Mouse (Mus musculus) lung, embryonic 14.5 days (tissue): ENCODE data around the gene Kyat3. TPM values are rescaled to one million over a fixed set of nuclear protein-coding genes. Genes with fewer than 3 reads are reported as not detected.

ENCODE experiments used
- ATAC-seq: fragments of 200-750 bp; cut with Nextera tagmentation; 2 replicates; pipeline ENCODE4 v1.8.0; 2017; ENCODE audit warnings: mild to moderate bottlenecking, moderate TSS enrichment, moderate library complexity; ENCODE audit not compliant: insufficient read depth
- DNase-seq: peaks from one replicate; pipeline ENCODE4 v3.0.0-alpha.2; 2015
- H3K27ac ChIP-seq: fragments of 300-500 bp; sonication (generic); 2 replicates; pipeline ENCODE4 v1.5.1; 2014; ENCODE audit warnings: low read depth, mild to moderate bottlenecking, moderate library complexity
- H3K27me3 ChIP-seq: fragments of 300-500 bp; sonication (generic); 2 replicates; pipeline ENCODE4 v1.6.1; 2014; ENCODE audit warnings: low read length, control low read depth; ENCODE audit not compliant: insufficient read depth
- H3K36me3 ChIP-seq: fragments of 300-500 bp; sonication (generic); 2 replicates; pipeline ENCODE4 v1.6.1; 2014; ENCODE audit warnings: control low read depth; ENCODE audit not compliant: insufficient read depth
- H3K4me1 ChIP-seq: fragments of 300-500 bp; sonication (generic); 2 replicates; pipeline ENCODE4 v1.6.1; 2014; ENCODE audit warnings: antibody characterized with exemption, control low read depth; ENCODE audit not compliant: insufficient read depth
- H3K4me2 ChIP-seq: fragments of 300-500 bp; sonication (generic); 2 replicates; pipeline ENCODE4 v1.6.1; 2014; ENCODE audit warnings: mild to moderate bottlenecking
- H3K4me3 ChIP-seq: fragments of 300-500 bp; sonication (generic); 2 replicates; pipeline ENCODE4 v1.5.1; 2014; ENCODE audit warnings: low read depth, low read length
- H3K9ac ChIP-seq: fragments of 300-500 bp; sonication (generic); 2 replicates; pipeline ENCODE4 v1.6.1; 2014
- H3K9me3 ChIP-seq: fragments of 300-500 bp; sonication (generic); 2 replicates; pipeline ENCODE4 v1.6.1; 2016; ENCODE audit warnings: low read depth, low read length, control low read depth
- CTCF ChIP-seq: IDR thresholded peaks from 2 replicates; pipeline ENCODE4 v1.5.1; 2016; ENCODE audit warnings: antibody characterized with exemption, low read depth
- WGBS: fragments of 180-500 bp; shearing (Covaris S2); extraction: QIAGEN DNeasy Blood & Tissue Kit; methylation state at CpG from one replicate; pipeline ENCODE4 v1.1.7; 2014; 5-methylcytosine and 5-hydroxymethylcytosine counted together
- polyA plus RNA-seq: library from polyadenylated mRNA; unstranded; fragments of >200 nt; fragmentation: Nextera tagmentation; extraction: Ambion mirVana; gene quantifications from 2 replicates; pipeline ENCODE4 v1.2.1, GENCODE M21; 2014

The Kyat3 gene
- 17.6 and 17.8 TPM in 2 replicates for polyA plus RNA-seq

DNA sequence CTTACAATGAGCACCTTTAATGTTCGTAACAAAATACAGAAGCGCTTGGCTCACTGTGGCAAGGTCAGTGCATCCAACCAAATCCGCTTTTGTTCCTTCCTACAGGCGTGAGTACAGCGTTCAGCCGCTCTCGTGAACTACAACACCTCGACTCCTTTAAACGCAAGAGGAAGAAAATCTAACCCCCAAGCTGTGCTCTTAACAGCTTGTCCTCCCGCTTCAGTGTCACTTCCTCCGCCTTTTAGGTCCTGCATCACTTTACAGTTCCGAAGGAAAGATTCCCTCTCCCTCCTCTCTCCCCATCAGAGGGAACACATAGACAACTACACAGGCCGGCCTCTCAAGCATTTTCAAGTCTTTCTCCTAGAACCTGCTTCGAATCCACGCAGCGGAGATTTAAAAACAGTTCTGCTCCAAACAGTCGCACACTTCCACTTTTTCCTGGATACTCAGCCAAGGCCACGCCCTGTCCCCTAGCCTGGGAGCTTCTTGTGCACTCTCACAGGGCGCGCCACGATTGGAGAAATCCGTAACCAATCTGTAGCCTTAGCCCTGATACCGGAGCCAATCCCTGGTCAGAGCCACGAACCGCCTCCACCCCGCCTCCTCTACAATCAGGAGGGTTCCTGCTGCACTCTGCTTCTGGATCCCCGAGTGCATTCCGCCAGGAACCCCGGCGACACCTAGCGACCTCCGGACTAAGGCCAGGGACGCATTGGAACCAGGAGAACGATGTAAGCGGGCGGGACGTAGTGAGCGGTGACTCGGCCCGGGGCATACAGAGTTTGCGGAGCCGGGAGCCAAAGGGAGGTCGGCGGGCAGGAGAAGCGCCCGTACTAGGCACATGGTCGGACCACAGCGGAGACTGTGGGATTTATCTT lies at the start of gene Kyat3:
TSS of gene Kyat3 (plus strand) at position 610 of the 881 bp plus-strand sequence.
- peak; percentile 53 for TF ChIP-seq CTCF
- ATAC-seq: peak; percentile 100
- Histone ChIP-seq H3K4me1 (no peaks in the 10 kb centered on the region), H3K9ac (peak within 1 kb of the TSS; percentile 59), H3K4me2 (peak within 1 kb of the TSS; percentile 85), H3K36me3 (no peaks in the 10 kb centered on the region), H3K27ac (peak within 1 kb of the TSS; percentile 67), H3K9me3 (no peaks in the 10 kb centered on the region), H3K4me3 (peak within 1 kb of the TSS; percentile 57), H3K27me3 (no peaks in the 10 kb centered on the region)
- under 1% methylated on average over 48 of the region's 48 CpGs for WGBS
- peak; percentile 97 for DNase-seq

- Histone ChIP-seq H3K4me1 (no peaks in the 10 kb centered on the region), H3K9me3 (peaks cover 6% of the 10 kb centered on the region; the same call in 1 of the 2 replicates), H3K27me3 (no peaks in the 10 kb centered on the region), H3K27ac (no peak overlapping the region), H3K36me3 (no peaks in the 10 kb centered on the region), H3K4me3 (no peak overlapping the region), H3K4me2 (no peak overlapping the region), H3K9ac (no peak overlapping the region)
- no peak for ATAC-seq
- no peak for DNase-seq
- WGBS: 92% methylated on average over 8 of the region's 8 CpGs
- TF ChIP-seq CTCF: no peak
Observed at GRCm38 (mm10) chr3:142664723-142665122, 36.1 kb upstream of the Kyat3 start.

- H3K4me2 ChIP-seq: no peak overlapping the region
- DNase-seq: peak; percentile 53
- peak; percentile 45 for TF ChIP-seq CTCF
Observed at GRCm38 (mm10) chr3:142674607-142675006, 26.2 kb upstream of the Kyat3 start.

GRCm38 (mm10) chr3:142687939-142688338 lies 12.9 kb upstream of the Kyat3 start:
- no peak for DNase-seq
- Histone ChIP-seq H3K4me1 (no peaks in the 10 kb centered on the region), H3K9ac (no peak overlapping the region), H3K9me3 (peaks cover 7% of the 10 kb centered on the region; the same call in 1 of the 2 replicates), H3K36me3 (no peaks in the 10 kb centered on the region), H3K4me2 (peak overlapping the region; percentile 39), H3K4me3 (0 out of 2 replicates have a peak overlapping the region, but pooled peaks have one; percentile 14), H3K27ac (no peak overlapping the region), H3K27me3 (no peaks in the 10 kb centered on the region)
- no peak for TF ChIP-seq CTCF
- no peak for ATAC-seq
- 54% methylated on average over 23 of the region's 23 CpGs for WGBS

More at GRCm38 (mm10) chr3:142674607-142675006, 26.2 kb upstream of the Kyat3 start:
- Histone ChIP-seq H3K27ac (no peak overlapping the region), H3K9me3 (no peaks in the 10 kb centered on the region), H3K9ac (no peak overlapping the region), H3K4me3 (no peak overlapping the region), H3K36me3 (no peaks in the 10 kb centered on the region), H3K27me3 (no peaks in the 10 kb centered on the region), H3K4me1 (no peaks in the 10 kb centered on the region)
- WGBS: 61% methylated on average over 1 of the region's 1 CpGs
- no peak for ATAC-seq

- Histone ChIP-seq H3K27ac (no peak overlapping the region), H3K9ac (no peak overlapping the region), H3K4me2 (peak overlapping the region; percentile 39), H3K27me3 (no peaks in the 10 kb centered on the region), H3K9me3 (peaks cover 7% of the 10 kb centered on the region; the same call in 1 of the 2 replicates), H3K4me3 (0 out of 2 replicates have a peak overlapping the region, but pooled peaks have one; percentile 14), H3K4me1 (no peaks in the 10 kb centered on the region), H3K36me3 (no peaks in the 10 kb centered on the region)
- TF ChIP-seq CTCF: no peak
- ATAC-seq (peak; percentile 49; the same call in 1 of the 2 replicates), DNase-seq (no peak)
- WGBS: 38% methylated on average over 13 of the region's 13 CpGs
Observed at GRCm38 (mm10) chr3:142688353-142688752, 12.5 kb upstream of the Kyat3 start.

DNA sequence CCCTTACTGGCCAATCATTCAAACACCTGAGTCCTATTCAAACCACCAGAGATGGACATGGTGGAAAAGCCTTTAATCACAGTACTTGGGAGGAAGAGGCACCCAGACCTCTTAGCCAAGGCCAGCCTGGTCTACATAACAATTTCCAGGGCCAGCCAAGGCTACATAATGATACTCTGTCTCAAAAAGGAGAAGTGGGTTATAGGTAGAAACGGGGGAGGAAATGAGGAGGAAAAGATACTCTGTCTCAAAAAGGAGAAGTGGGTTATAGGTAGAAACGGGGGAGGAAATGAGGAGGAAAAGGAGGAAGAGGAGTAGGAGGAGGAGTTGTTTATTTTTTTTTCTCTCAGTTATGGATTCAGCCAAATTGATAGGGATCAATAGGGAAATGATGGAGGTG lies 4.3 kb upstream of the Kyat3 start:
- Histone ChIP-seq H3K4me1 (no peaks in the 10 kb centered on the region), H3K4me2 (no peak overlapping the region), H3K9me3 (no peaks in the 10 kb centered on the region), H3K36me3 (no peaks in the 10 kb centered on the region), H3K9ac (no peak overlapping the region), H3K27ac (no peak overlapping the region), H3K27me3 (no peaks in the 10 kb centered on the region), H3K4me3 (no peak overlapping the region)
- ATAC-seq (no peak), DNase-seq (no peak)
- WGBS: 72% methylated on average over 2 of the region's 2 CpGs
- no peak for TF ChIP-seq CTCF

DNA sequence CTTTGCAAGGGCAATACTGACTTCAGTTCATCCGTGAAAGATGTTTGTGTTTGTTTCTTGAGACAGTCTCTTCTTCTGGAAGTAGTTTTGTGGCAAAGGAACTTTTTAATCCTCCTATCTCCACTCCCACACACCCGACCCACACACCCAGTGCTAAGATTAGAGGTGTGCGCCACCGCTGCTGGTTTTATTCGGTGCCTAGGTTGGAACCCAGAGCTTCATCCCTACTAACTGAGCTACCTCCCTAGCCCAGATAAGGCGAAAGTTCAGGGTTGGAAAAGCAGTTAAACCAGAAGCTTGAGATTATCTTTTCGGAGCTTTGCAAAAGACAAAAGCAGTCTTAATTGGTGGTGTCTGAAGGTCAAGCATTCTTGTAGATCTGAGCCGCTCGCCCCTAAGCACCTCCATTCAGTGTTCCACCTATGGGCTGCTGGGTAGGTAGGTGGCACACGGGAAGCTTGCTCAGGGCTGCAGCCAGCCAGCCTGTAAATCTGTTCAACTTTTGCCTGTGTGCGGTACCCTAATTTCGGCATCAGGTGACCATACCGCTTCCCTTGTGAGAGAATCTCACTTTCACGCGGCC lies 647 bp downstream of the Kyat3 start:
- Histone ChIP-seq H3K9ac (peak overlapping the region; percentile 59), H3K4me2 (peak overlapping the region; percentile 85), H3K4me3 (peak overlapping the region; percentile 57), H3K9me3 (no peaks in the 10 kb centered on the region), H3K27ac (no peak overlapping the region), H3K27me3 (no peaks in the 10 kb centered on the region), H3K4me1 (no peaks in the 10 kb centered on the region), H3K36me3 (no peaks in the 10 kb centered on the region)
- no peak for TF ChIP-seq CTCF
- WGBS: 20% methylated on average over 15 of the region's 15 CpGs
- DNase-seq: peak; percentile 9
- peak; percentile 11; the same call in 1 of the 2 replicates for ATAC-seq
